Mouse (Mus musculus): ENCODE measurements around the gene Dnah7a. TPM values are rescaled to one million over a fixed set of nuclear protein-coding genes. Genes with fewer than 3 reads are reported as not detected.
"Not testable (repeated sequence)": the region's sequence is repeated elsewhere in the genome, so short reads cannot be mapped to it uniquely, and the experiment has no call there.

Dnah7a gene
- polyA plus RNA-seq (2012; rRNA removed), result 0.02 TPM in 1 of 2 replicates, not detected in the other

GRCm38 (mm10) chr1:53706431-53707361, at the start of gene Dnah7a:
Gene Dnah7a, minus strand, starts transcription at chr1:53706784.
- WGBS, result 16% methylated on average over 42 of the region's 42 CpGs
- H3K4me3 ChIP-seq (ENCODE audit: insufficient read depth, low read depth, low read length), result peak within 1 kb of the TSS; percentile 29; the same call in 1 of the 2 replicates
- no peak within 1 kb of the TSS for H3K27ac ChIP-seq (ENCODE audit: insufficient read depth, low read depth, low read length)
- H3K4me1 ChIP-seq (ENCODE audit: control insufficient read depth, insufficient read depth, low read length), result no peaks in the 10 kb centered on the region
- no peaks in the 10 kb centered on the region for H3K27me3 ChIP-seq (replicated peaks; ENCODE audit: control insufficient read depth, insufficient read depth, low read length)
- no peaks in the 10 kb centered on the region for H3K36me3 ChIP-seq (ENCODE audit: control insufficient read depth, insufficient read depth, low read length)
- DNase-seq, result no peak
- TF ChIP-seq POLR2A (IDR thresholded peaks at IDR 0.05; ENCODE audit: low read depth, low read length) (no peak), CTCF (conservative IDR thresholded peaks at IDR 0.05; ENCODE audit: insufficient read depth, insufficient read length, low read depth, low read length) (no peak)

DNA sequence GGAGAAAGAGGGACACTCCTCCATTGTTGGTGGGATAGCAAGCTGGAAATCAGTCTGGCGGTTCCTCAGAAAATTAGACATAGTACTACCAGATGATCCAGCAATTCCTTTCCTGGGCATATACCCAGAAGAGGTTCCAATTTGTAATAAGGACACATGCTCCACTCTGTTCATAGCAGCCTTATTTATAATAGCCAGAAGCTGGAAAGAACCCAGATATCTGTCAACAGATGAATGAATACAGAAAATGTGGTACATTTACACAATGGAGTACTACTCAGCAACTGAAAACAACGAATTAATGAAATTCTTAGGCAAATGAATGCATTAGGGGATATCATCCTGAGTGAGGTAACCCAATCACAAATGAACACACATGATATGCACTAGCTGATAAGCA, 46.9 kb upstream of the Dnah7a start:
- not testable (repeated sequence) for H3K4me3 ChIP-seq (ENCODE audit: insufficient read depth, low read depth, low read length); H3K27ac ChIP-seq (ENCODE audit: insufficient read depth, low read depth, low read length); H3K4me1 ChIP-seq (ENCODE audit: control insufficient read depth, insufficient read depth, low read length); H3K27me3 ChIP-seq (replicated peaks; ENCODE audit: control insufficient read depth, insufficient read depth, low read length); H3K36me3 ChIP-seq (ENCODE audit: control insufficient read depth, insufficient read depth, low read length); DNase-seq
- WGBS, result 90% methylated on average over 2 of the region's 2 CpGs

GRCm38 (mm10) chr1:53751144-53751543, 44.6 kb upstream of the Dnah7a start:
- H3K36me3 ChIP-seq (ENCODE audit: control insufficient read depth, insufficient read depth, low read length), result no peaks in the 10 kb centered on the region
- WGBS, result 88% methylated on average over 1 of the region's 1 CpGs
- no peak for DNase-seq

GRCm38 (mm10) chr1:53750697-53751096, 44.1 kb upstream of the Dnah7a start:
- H3K4me1 ChIP-seq (ENCODE audit: control insufficient read depth, insufficient read depth, low read length); H3K36me3 ChIP-seq (ENCODE audit: control insufficient read depth, insufficient read depth, low read length); H3K27me3 ChIP-seq (replicated peaks; ENCODE audit: control insufficient read depth, insufficient read depth, low read length); H3K27ac ChIP-seq (ENCODE audit: insufficient read depth, low read depth, low read length); DNase-seq; H3K4me3 ChIP-seq (ENCODE audit: insufficient read depth, low read depth, low read length): not testable (repeated sequence)
- WGBS, result 76% methylated on average over 7 of the region's 7 CpGs

More at GRCm38 (mm10) chr1:53751144-53751543, 44.6 kb upstream of the Dnah7a start:
- Histone ChIP-seq H3K4me1 (ENCODE audit: control insufficient read depth, insufficient read depth, low read length) (no peaks in the 10 kb centered on the region), H3K4me3 (ENCODE audit: insufficient read depth, low read depth, low read length) (no peak overlapping the region), H3K27ac (ENCODE audit: insufficient read depth, low read depth, low read length) (no peak overlapping the region), H3K27me3 (replicated peaks; ENCODE audit: control insufficient read depth, insufficient read depth, low read length) (no peaks in the 10 kb centered on the region)
- no peak for TF ChIP-seq CTCF (conservative IDR thresholded peaks at IDR 0.05; ENCODE audit: insufficient read depth, insufficient read length, low read depth, low read length)
- TF ChIP-seq POLR2A (IDR thresholded peaks at IDR 0.05; ENCODE audit: low read depth, low read length), result no peak

DNA sequence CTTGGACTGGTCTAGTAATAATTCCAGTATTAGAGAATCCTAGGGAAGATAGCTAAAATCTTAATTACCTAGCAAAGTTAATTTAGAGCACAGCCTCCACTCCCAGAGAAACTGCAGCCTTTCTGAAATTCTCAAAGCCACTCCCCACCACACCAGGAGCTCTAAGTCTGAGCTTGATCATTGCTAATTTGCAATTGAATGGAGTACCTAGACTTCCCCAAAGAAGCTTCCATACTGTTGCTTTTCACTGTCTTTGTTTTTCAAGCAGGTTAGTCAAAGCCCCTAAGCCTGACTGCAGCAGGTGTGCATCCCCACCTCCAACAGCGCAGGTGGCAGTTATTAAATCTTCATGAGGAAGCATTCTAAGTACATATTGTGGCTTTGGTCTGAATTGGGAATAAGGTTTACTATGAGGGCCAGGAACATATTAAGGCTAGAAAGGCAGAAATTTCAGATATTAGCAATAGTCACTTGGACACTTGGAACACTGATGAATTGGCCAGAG, 43.3 kb upstream of the Dnah7a start:
- H3K36me3 ChIP-seq (ENCODE audit: control insufficient read depth, insufficient read depth, low read length); H3K27ac ChIP-seq (ENCODE audit: insufficient read depth, low read depth, low read length); H3K4me1 ChIP-seq (ENCODE audit: control insufficient read depth, insufficient read depth, low read length); H3K4me3 ChIP-seq (ENCODE audit: insufficient read depth, low read depth, low read length); H3K27me3 ChIP-seq (replicated peaks; ENCODE audit: control insufficient read depth, insufficient read depth, low read length); DNase-seq: not testable (repeated sequence)
- WGBS, result 95% methylated on average over 1 of the region's 1 CpGs

- no peak overlapping the region for H3K27ac ChIP-seq (ENCODE audit: insufficient read depth, low read depth, low read length)
- no peaks in the 10 kb centered on the region for H3K4me1 ChIP-seq (ENCODE audit: control insufficient read depth, insufficient read depth, low read length)
- H3K27me3 ChIP-seq (replicated peaks; ENCODE audit: control insufficient read depth, insufficient read depth, low read length), result no peaks in the 10 kb centered on the region
- no peak for DNase-seq
- WGBS, result 45% methylated on average over 9 of the region's 11 CpGs
- TF ChIP-seq CTCF (conservative IDR thresholded peaks at IDR 0.05; ENCODE audit: insufficient read depth, insufficient read length, low read depth, low read length) (no peak), POLR2A (IDR thresholded peaks at IDR 0.05; ENCODE audit: low read depth, low read length) (no peak)
- no peaks in the 10 kb centered on the region for H3K36me3 ChIP-seq (ENCODE audit: control insufficient read depth, insufficient read depth, low read length)
- H3K4me3 ChIP-seq (ENCODE audit: insufficient read depth, low read depth, low read length), result no peak overlapping the region
These were observed 42.0 kb upstream of the Dnah7a start for GRCm38 (mm10) chr1:53748571-53748970.

DNA sequence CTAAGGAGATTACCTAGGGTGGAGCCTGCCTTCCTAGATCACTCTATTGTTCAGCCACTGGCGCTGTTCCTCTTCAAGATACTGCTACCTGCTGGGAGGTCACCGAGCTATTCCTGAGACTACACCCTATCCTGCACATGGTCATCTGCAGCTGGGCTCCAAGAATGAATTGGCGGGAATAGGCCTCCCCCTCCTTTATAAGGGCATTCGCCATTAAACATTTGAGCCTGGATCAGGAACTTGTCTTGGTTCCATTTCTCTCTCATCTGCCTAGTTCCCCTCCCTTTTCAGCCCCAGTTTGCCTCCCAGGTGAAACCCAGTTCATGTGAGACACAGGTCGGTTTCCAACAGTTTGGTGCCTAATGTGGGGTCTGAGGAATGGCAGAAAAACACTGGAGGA, 39.4 kb upstream of the Dnah7a start:
- H3K36me3 ChIP-seq (ENCODE audit: control insufficient read depth, insufficient read depth, low read length), result no peaks in the 10 kb centered on the region
- no peak overlapping the region for H3K27ac ChIP-seq (ENCODE audit: insufficient read depth, low read depth, low read length)
- H3K4me3 ChIP-seq (ENCODE audit: insufficient read depth, low read depth, low read length), result no peak overlapping the region
- TF ChIP-seq CTCF (conservative IDR thresholded peaks at IDR 0.05; ENCODE audit: insufficient read depth, insufficient read length, low read depth, low read length) (no peak), POLR2A (IDR thresholded peaks at IDR 0.05; ENCODE audit: low read depth, low read length) (no peak)
- DNase-seq, result no peak
- WGBS, result 82% methylated on average over 5 of the region's 5 CpGs
- no peaks in the 10 kb centered on the region for H3K27me3 ChIP-seq (replicated peaks; ENCODE audit: control insufficient read depth, insufficient read depth, low read length)
- H3K4me1 ChIP-seq (ENCODE audit: control insufficient read depth, insufficient read depth, low read length), result no peaks in the 10 kb centered on the region
